Mouse (Mus musculus) common myeloid progenitor, adult 5-6 weeks (primary cell): ENCODE measurements at regions not wholly inside any gene's neighbourhood (a gene's known extent, or its start where the extent isn't known, plus 50 kb on each side); places are given as distances from the start of the nearest gene placed in this dataset.
"Not testable (repeated sequence)": the region's sequence is repeated elsewhere in the genome, so short reads cannot be mapped to it uniquely, and the experiment has no call there.

Experiments
- ATAC-seq: replicated peaks from 2 replicates; pipeline ENCODE4 v1.8.0; 2016; ENCODE audit warnings: low read depth, mild to moderate bottlenecking, moderate TSS enrichment, inconsistent platforms; ENCODE audit not compliant: poor library complexity, severe bottlenecking

- no peak for ATAC-seq
These were observed 152.2 kb upstream of the Mocs1 start for GRCm38 (mm10) chr17:49275916-49276315.

GRCm38 (mm10) chr17:49278541-49278940 lies 149.6 kb upstream of the Mocs1 start:
- no peak for ATAC-seq

DNA sequence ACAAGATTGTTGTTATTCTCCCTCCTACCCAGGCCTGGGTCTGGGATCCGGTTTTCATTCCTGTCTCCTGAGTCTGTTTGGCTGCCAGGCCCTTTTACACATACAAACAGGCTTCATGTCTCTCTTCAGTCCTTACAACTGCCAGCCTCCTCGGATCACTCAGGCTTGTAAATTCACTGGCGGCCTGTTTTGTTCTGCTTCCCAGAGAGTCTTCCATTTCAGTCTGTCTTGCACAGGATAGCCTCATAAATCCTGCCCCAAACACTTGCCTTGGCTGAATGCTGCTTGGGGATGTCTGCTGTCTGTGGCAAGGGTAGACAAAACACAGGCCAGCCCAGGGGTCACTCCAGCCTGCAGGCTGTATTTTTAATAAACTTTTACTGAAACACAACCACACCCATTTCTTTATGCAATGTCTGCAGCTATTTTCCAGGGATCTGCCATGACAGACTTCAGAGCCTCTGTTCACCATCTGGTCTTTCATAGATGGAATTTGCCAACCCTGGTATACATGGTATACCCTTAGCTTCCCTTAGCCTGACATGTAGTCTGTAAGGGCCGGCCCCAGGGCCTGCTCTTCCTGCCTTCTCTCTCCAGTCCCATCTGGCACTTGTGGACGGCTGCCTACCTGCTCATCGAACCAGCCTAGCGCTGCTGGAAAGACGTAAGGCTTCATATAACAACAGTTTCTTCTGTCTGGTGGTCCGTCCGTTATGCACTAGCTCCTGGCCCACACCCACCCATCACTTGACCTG lies 149.0 kb upstream of the Mocs1 start:
- no peak for ATAC-seq

DNA sequence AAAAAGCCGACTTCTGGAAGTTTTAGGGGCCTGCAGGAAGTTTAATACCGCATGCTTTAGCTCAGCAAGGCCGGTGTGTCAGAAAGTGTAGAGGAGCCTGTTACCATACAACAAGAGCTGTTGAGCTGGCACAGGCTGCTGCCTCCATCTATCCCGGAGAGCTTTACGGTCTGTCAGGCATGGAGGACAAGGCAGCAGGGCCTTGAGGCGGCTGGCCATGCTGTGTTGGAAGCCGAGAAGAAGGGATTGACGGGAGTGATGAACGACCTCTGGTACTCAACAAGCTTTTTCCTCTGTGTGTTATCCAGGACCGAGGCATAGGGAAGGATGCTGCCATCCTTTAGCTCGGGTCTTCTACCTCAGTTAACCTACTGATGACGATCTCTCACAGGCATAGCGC lies 146.8 kb upstream of the Mocs1 start:
- no peak for ATAC-seq

DNA sequence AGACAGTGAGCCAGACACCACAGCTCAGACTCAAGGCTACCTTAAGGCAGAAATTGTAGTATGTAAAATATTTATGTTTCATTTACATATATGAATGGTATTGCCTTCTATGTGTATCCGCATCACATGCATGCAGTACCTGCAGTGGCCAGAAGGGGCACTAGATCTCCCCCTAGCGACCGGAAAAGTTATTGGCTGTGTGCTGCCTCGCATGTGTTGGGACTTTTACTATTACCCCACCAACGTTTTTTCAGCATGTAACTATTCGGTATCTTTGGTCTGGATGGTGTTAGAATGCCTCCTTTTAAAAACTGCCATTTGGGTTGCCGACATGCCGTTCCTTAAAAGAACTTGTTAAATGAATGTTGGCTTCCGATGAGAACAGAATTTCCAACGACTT lies 145.7 kb upstream of the Mocs1 start:
- no peak for ATAC-seq

- no peak for ATAC-seq
These were observed 144.7 kb upstream of the Mocs1 start for GRCm38 (mm10) chr17:49283491-49283890.

GRCm38 (mm10) chr17:49291636-49292035 lies 136.5 kb upstream of the Mocs1 start:
- no peak for ATAC-seq

DNA sequence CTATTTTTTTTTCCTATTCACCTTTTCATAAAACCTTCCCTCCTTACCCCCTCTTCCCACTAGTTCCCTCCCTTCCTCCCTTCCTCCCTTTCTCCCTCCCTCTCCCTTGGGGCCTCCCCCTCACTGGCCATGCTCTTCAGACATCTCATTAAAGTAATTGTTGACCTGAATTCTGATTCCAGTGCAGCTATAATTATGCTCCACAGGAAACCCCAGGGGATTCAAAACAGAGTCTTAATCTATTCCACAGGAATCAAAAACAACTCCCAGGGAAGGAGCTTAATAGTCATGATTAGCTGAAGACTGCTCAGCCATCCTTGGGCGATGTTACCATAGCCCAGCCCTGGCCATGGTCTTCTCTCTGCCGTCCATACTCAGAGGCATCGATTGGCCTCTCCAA lies 123.7 kb upstream of the Mocs1 start:
- no peak for ATAC-seq

DNA sequence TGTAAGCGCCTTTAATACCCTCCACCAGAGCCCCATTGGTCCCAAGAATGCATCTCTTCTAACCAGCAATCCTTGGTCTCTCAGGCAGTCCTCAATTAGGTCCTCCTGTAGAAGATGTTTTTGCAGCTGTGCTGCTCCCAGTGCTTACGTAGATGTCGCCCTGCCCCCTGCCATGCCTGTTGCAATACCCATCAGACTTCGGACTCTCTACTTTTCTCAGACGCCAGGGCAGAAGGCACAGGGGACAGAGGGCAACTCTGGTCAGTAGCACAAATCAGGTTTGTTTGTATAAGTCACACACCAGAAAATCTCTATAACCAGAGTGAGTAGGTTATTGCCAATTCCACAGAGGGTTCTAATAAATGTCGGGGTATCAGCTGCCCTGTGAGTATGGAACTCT lies 123.0 kb upstream of the Mocs1 start:
- no peak for ATAC-seq

- no peak for ATAC-seq
These were observed 119.1 kb upstream of the Mocs1 start for GRCm38 (mm10) chr17:49309079-49309478.

GRCm38 (mm10) chr17:49314196-49314595 lies 114.0 kb upstream of the Mocs1 start:
- ATAC-seq, result no peak

- no peak for ATAC-seq
These were observed 100.6 kb upstream of the Mocs1 start for GRCm38 (mm10) chr17:49327524-49327923.

GRCm38 (mm10) chr17:49335318-49335717 lies 92.8 kb upstream of the Mocs1 start:
- no peak for ATAC-seq

DNA sequence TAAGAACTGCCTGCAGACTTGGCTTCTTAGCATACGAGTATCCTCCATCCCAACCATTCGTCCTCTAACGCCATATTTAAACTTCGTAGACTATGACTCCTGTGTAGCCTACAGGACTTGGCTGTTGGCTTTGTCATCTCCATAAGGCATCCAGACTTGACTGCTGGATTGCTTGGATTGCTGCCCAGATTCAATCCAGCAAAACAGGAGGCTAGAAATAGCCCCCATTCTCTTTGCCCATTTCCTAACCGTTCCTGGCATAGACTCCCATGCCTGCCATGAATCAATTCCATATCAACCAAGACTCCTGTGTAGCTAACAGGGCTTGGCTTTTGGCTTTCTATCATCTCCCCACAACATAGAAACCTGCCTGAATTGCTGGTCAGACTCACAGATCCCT lies 90.3 kb upstream of the Mocs1 start:
- no peak for ATAC-seq

GRCm38 (mm10) chr17:49342636-49343035 lies 85.5 kb upstream of the Mocs1 start:
- no peak for ATAC-seq

GRCm38 (mm10) chr17:49346701-49347100 lies 81.5 kb upstream of the Mocs1 start:
- no peak for ATAC-seq

- ATAC-seq, result no peak
These were observed 78.8 kb upstream of the Mocs1 start for GRCm38 (mm10) chr17:49349328-49349727.

DNA sequence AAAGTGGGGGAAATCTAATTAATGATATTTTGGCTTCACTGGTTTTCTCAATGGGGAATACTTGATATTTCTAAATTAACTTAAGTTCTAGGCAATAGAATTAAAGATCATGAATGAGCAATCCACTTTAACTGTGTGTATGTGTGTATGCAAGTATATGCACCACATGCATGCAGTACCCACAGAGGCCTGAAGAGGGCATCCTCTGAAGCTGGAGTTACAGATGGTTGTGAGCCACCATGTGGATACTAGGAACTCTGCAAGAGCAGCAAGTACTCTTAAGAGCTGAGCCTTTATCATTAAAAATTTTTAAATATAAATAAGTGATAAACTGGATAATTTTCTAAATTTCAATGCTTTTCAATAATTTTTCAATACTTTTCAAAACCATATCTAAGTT lies 69.0 kb upstream of the Mocs1 start:
- ATAC-seq, result no peak

DNA sequence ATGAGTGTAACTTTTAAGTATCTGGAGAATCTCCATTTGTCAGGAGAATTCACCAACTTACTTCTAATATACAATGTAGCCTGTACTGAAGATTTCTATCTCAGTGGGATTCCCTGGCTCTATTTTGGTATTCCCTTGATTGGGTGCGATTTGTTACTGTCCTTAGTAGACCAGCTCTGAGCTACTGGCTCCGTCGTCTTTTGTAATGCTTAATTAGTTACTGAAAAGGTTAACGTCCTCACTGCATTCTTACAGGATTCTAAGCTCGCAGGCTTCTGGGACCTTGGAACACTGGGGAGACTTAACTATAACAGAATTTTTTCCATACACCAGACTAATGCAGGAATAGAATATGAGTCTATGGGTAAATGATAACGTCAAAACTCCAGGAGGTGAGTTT lies 67.9 kb upstream of the Mocs1 start:
- not testable (repeated sequence) for ATAC-seq

DNA sequence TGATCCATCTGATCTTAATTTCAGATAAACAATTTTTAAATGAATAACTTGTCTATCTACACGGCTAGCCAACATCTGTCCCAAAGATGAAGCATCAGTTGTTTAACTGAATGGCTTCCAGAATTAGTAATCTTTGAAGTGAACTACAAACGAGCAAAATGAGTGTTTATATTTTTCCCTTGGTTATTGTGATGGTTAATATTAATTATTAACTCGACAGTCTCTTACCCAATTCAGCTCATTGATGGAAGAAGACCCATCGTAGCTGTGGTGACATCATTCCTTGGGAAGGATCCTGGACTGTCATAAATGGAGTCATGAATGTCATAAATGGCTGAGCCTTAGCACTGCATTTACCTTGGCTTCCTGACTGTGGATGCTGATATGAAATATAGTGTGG lies 60.4 kb upstream of the Mocs1 start:
- ATAC-seq, result no peak

- ATAC-seq, result no peak
These were observed 59.5 kb upstream of the Mocs1 start for GRCm38 (mm10) chr17:49368476-49369269.

GRCm38 (mm10) chr17:49377626-49378025 lies 50.5 kb upstream of the Mocs1 start:
- ATAC-seq, result no peak
